In genomic region chr2:83813273-83813892, GRCm38 (mm10) we compare ENCODE assay signal across 8 mouse cellular contexts. TPM values are rescaled to one million over a fixed set of nuclear protein-coding genes. Genes with fewer than 3 reads are reported as not detected.
A peak's percentile ranks its signal among the peaks of the same experiment; 100 is the strongest.
DNase-seq lines count a peak whose midpoint lies in the region; ATAC-seq and TF ChIP-seq lines count a peak whose summit lies in the region.
"Had no signal": no experiment of that assay in that cellular context is flagged by ENCODE, and none has a peak within 500 bp of the region (broad histone marks: within the 10 kb centered on the region; RNA-seq: fewer than 3 reads in every experiment).

No protein-coding gene starts in this region.

- no peaks in the 10 kb centered on the region for H3K27me3 ChIP-seq in hindbrain, embryonic 14.5 days (ENCODE audit: control insufficient read depth, insufficient read depth, low read length)
- no peaks in the 10 kb centered on the region for H3K27me3 ChIP-seq in myocyte (ENCODE audit: control insufficient read depth, insufficient read depth, insufficient read length)

- H3ac ChIP-seq in myocyte (ENCODE audit: control insufficient read depth, insufficient read length): peak overlapping the region; percentile 40

- no peaks in the 10 kb centered on the region for H3K9me3 ChIP-seq in hindbrain, embryonic 14.5 days (ENCODE audit: control insufficient read depth, low read length)

- peak overlapping the region; percentile 89 for H3K4me3 ChIP-seq in left cerebral cortex, adult 2 months
- H3K4me3 ChIP-seq in hindbrain, embryonic 14.5 days (replicated peaks; ENCODE audit: low read length): peak overlapping the region; percentile 92
- H3K4me3 ChIP-seq in myocyte: peak overlapping the region; percentile 34

- H3K4me1 ChIP-seq in hindbrain, embryonic 14.5 days (replicated peaks; ENCODE audit: control insufficient read depth, insufficient read depth, low read length): peaks cover 23% of the 10 kb centered on the region

- ATAC-seq in hindbrain, embryonic 14.5 days (ENCODE audit: low FRiP score): peak; percentile 27; the same call in 1 of the 2 replicates
- ATAC-seq in inflammation-experienced regulatory T-cells, adult 6 months: no peak
- ATAC-seq in monocyte, adult 5-6 weeks (replicated peaks; ENCODE audit: insufficient number of reproducible peaks, low FRiP score, low TSS enrichment, poor library complexity, severe bottlenecking): no peak

- intact Hi-C loops in left cerebral cortex, adult 2 months (cut with DNase I): loop anchor here (1.0 to 5.0 kb wide), 4 partner anchors 34 to 614 kb away; partner anchors contain the start of gene Calcrl
- intact Hi-C loops in left cerebral cortex, postnatal 4 days (cut with DNase I): no loop called here

- H3K9ac ChIP-seq in hindbrain, embryonic 14.5 days: peak overlapping the region; percentile 98

- no peaks in the 10 kb centered on the region for H3K79me2 ChIP-seq in myocyte (ENCODE audit: control insufficient read depth, insufficient read depth)

- no peaks in the 10 kb centered on the region for H3K36me3 ChIP-seq in hindbrain, embryonic 14.5 days (replicated peaks; ENCODE audit: control insufficient read depth, insufficient read depth)
- H3K36me3 ChIP-seq in myocyte (ENCODE audit: control insufficient read depth, insufficient read depth): no peaks in the 10 kb centered on the region

- peak overlapping the region; percentile 62 for H3K4me2 ChIP-seq in hindbrain, embryonic 14.5 days (replicated peaks)
- peak overlapping the region; percentile 97 for H3K4me2 ChIP-seq in myocyte (ENCODE audit: low read depth)

- H3K27ac ChIP-seq in left cerebral cortex, adult 2 months: peak overlapping the region; percentile 100
- H3K27ac ChIP-seq in hindbrain, embryonic 14.5 days: peak overlapping the region; percentile 99

- peak; percentile 25 to 36 for DNase-seq in left cerebral cortex, adult 2 months (ENCODE audit: extremely low spot score in 1 of 2, low spot score in 2 of 2)
- no peak for DNase-seq in left cerebral cortex, postnatal 4 days
- DNase-seq in cerebellum, postnatal 10 days: peak; percentile 50 to 61
- no peak for DNase-seq in hindbrain, embryonic 14.5 days (ENCODE audit: low spot score)

- no peak for TF ChIP-seq POLR2A in myocyte (IDR thresholded peaks at IDR 0.05; ENCODE audit: insufficient read length, low read depth)

- WGBS in hindbrain, embryonic 14.5 days: 11% methylated on average over 10 of the region's 10 CpGs

- no peak for TF ChIP-seq CTCF in left cerebral cortex, adult 2 months (IDR thresholded peaks at IDR 0.05)

TF ChIP-seq in myocyte, 11 proteins besides CTCF, POLR2A, EP300 and RAD21:
- TF ChIP-seq SRF (IDR thresholded peaks at IDR 0.05; ENCODE audit: control insufficient read depth, insufficient read length, low read depth): no peak
- TF ChIP-seq REST (IDR thresholded peaks at IDR 0.05; ENCODE audit: insufficient read depth, insufficient read length): no peak
- TF ChIP-seq MYOG (IDR thresholded peaks at IDR 0.05; ENCODE audit: control insufficient read depth in 1 of 3, insufficient read depth in 1 of 3, insufficient read length in 2 of 3, low read depth in 2 of 3): no peak
- no peak for TF ChIP-seq MYOD1 (IDR thresholded peaks at IDR 0.05; ENCODE audit: control insufficient read depth in 1 of 3, insufficient read length in 2 of 3, low read depth in 2 of 3)
- no peak for TF ChIP-seq USF1 (IDR thresholded peaks at IDR 0.05; ENCODE audit: low read depth)
- TF ChIP-seq MAX (IDR thresholded peaks at IDR 0.05; ENCODE audit: low read depth): no peak
- TF ChIP-seq CEBPB (IDR thresholded peaks at IDR 0.05; ENCODE audit: insufficient read depth, poor library complexity, severe bottlenecking): no peak
- TF ChIP-seq E2F4 (IDR thresholded peaks at IDR 0.05; ENCODE audit: insufficient read depth): no peak
- no peak for TF ChIP-seq POLR2AphosphoS2 (IDR thresholded peaks at IDR 0.05; ENCODE audit: insufficient read length, low read depth)
- no peak for TF ChIP-seq TCF3 (IDR thresholded peaks at IDR 0.05; ENCODE audit: insufficient read length, low read depth)
- no peak for TF ChIP-seq TCF12 (IDR thresholded peaks at IDR 0.05; ENCODE audit: insufficient read depth, poor library complexity, severe bottlenecking)

RNA-seq across cellular contexts. Expression of gene Fam171b, which starts 0.9 kb away (rescaled TPM):
- total RNA-seq in left cerebral cortex, adult 2 months (2021): 100 to 1,000 TPM; 204 to 206 TPM
- total RNA-seq in left cerebral cortex, postnatal 4 days (2021): 100 to 1,000 TPM; 133 to 144 TPM
- 85.7 and 98.4 TPM in 2 replicates for polyA plus RNA-seq in hindbrain, embryonic 14.5 days (2014; fragmentation: Nextera tagmentation; extraction: Ambion mirVana)
- 1.7 TPM for polyA plus RNA-seq in myocyte (2012; fragmentation: generic; extraction: Trizol)
- polyA plus RNA-seq in inflammation-experienced regulatory T-cells, adult 6 months (2017; shearing (Covaris generic)): 1 to 10 TPM in 1 of 3 experiments, under 1 TPM in 2; 0.25 to 1.0 (median 0.52) TPM
- 0.10 TPM in 1 of 3 replicates, not detected in the others for total RNA-seq in monocyte, adult 5-6 weeks (2017)
- total RNA-seq: neutrophil, adult 5-6 weeks had no signal

Comparison
In these comparisons a context has a peak if more than half of its experiments do, and no peak if none do; other contexts are left out.
1. DNase-seq: peak in left cerebral cortex, adult 2 months (2 of 2) and cerebellum, postnatal 10 days (2 of 2); none in left cerebral cortex, postnatal 4 days (single experiment) and hindbrain, embryonic 14.5 days (single experiment).
2. H3K4me3 ChIP-seq: peak in every context shown above with its lines; median percentile 92 in hindbrain, embryonic 14.5 days; 89 in left cerebral cortex, adult 2 months; 34 in myocyte.
3. RNA of gene Fam171b, which starts 0.9 kb away (total RNA-seq): 204 to 206 TPM in left cerebral cortex, adult 2 months and 133 to 144 TPM in left cerebral cortex, postnatal 4 days; 0.10 TPM in monocyte, adult 5-6 weeks; every median in the first group is over 100 times any median in the second.